Mouse (Mus musculus): Measurements from ENCODE around the gene Kif18a. TPM values are rescaled to one million over a fixed set of nuclear protein-coding genes. Genes with fewer than 3 reads are reported as not detected.

Kif18a gene
- total RNA-seq, 2 experiments from 2014 or later: 208 to 241 TPM

DNA sequence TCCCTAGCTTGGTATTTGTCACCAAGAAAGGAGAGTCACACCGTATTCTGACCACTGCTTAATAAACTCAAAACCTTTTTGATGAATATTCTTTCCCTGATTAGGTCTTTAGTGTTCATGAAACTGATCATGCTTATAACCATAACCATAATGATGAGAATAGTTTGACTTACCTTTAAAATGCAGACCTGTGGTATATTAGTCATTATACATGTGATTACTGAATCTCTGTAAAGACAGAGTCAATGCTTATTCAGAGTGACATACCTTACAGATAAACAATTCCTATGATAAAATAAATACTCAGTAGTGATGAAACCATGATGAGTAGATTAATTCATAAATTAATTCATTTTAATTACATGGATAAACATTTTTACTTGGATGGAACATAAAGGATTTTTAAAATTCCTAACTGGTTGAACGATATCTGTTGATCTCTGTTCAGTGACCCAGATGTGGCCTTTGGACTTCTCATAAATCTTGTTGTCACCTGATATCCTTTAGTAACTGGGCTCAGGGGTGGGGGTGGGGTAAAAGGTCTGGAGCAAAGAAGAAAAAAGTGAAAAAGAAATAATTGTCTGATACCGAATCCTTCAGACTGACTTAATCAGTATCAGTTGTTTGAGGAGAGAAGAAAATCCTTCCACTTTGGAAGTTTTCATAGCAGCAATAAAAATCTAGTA lies 78.1 kb downstream of the Kif18a start:
- ATAC-seq (replicated peaks; ENCODE audit: low FRiP score, poor library complexity, severe bottlenecking): no peak

- ATAC-seq (replicated peaks; ENCODE audit: low FRiP score, poor library complexity, severe bottlenecking): no peak
Measured at GRCm38 (mm10) chr2:109365962-109366361, 85.4 kb downstream of the Kif18a start.

GRCm38 (mm10) chr2:109374881-109375280 lies 94.3 kb downstream of the Kif18a start:
- ATAC-seq (replicated peaks; ENCODE audit: low FRiP score, poor library complexity, severe bottlenecking): no peak

- no peak for ATAC-seq (replicated peaks; ENCODE audit: low FRiP score, poor library complexity, severe bottlenecking)
Measured at GRCm38 (mm10) chr2:109384019-109384418, 103.5 kb downstream of the Kif18a start.

GRCm38 (mm10) chr2:109386211-109386610 lies 105.7 kb downstream of the Kif18a start:
- no peak for ATAC-seq (replicated peaks; ENCODE audit: low FRiP score, poor library complexity, severe bottlenecking)

GRCm38 (mm10) chr2:109388733-109389132 lies 108.2 kb downstream of the Kif18a start:
- no peak for ATAC-seq (replicated peaks; ENCODE audit: low FRiP score, poor library complexity, severe bottlenecking)

GRCm38 (mm10) chr2:109389977-109390376 lies 109.4 kb downstream of the Kif18a start:
- ATAC-seq (replicated peaks; ENCODE audit: low FRiP score, poor library complexity, severe bottlenecking): no peak

Other genes with a start within 250 kb of the Kif18a start
- gene Mettl15, start within 50 bp of the Kif18a start, total RNA-seq (2015; ENCODE audit: low replicate concordance): 10.1 and 24.5 TPM in 2 replicates
- 1.3 and 13.1 TPM in 2 replicates for gene Mettl15, start within 50 bp of the Kif18a start, total RNA-seq (2017; ENCODE audit: low replicate concordance)